Mouse (Mus musculus) brown adipose tissue, adult 24 weeks (tissue): ENCODE measurements around the gene Rnf181. TPM values are rescaled to one million over a fixed set of nuclear protein-coding genes. Genes with fewer than 3 reads are reported as not detected.

Source experiments
- H3K27ac ChIP-seq: fragments of 200-500 bp; replicated peaks from 2 replicates; pipeline ENCODE4 v1.5.1; 2012; ENCODE audit warnings: low read depth, mild to moderate bottlenecking, low read length
- H3K4me1 ChIP-seq: fragments of 200-500 bp; 2 replicates; pipeline ENCODE4 v1.6.1; 2012; ENCODE audit warnings: low read length, mixed read lengths; ENCODE audit not compliant: control insufficient read depth, insufficient read depth, insufficient read length
- H3K4me3 ChIP-seq: fragments of 200-500 bp; 2 replicates; pipeline ENCODE4 v1.5.1; 2012; ENCODE audit warnings: low read depth, mild to moderate bottlenecking, low read length, moderate library complexity; ENCODE audit not compliant: insufficient read depth
- polyA plus RNA-seq: library from polyadenylated mRNA; stranded (reverse); fragments of >200 nt; gene quantifications from 2 replicates; pipeline ENCODE4 v1.2.4, GENCODE M21; 2012; ENCODE audit not compliant: missing spikeins, insufficient read depth, insufficient read length

Gene Rnf181
- polyA plus RNA-seq = 87.8 and 96.4 TPM in 2 replicates

GRCm38 (mm10) chr6:72366844-72367443 lies at the start of gene Rnf181:
TSS of gene Rnf181 (minus strand) at chr6:72366956.
- H3K4me3 ChIP-seq = no peak within 1 kb of the TSS

DNA sequence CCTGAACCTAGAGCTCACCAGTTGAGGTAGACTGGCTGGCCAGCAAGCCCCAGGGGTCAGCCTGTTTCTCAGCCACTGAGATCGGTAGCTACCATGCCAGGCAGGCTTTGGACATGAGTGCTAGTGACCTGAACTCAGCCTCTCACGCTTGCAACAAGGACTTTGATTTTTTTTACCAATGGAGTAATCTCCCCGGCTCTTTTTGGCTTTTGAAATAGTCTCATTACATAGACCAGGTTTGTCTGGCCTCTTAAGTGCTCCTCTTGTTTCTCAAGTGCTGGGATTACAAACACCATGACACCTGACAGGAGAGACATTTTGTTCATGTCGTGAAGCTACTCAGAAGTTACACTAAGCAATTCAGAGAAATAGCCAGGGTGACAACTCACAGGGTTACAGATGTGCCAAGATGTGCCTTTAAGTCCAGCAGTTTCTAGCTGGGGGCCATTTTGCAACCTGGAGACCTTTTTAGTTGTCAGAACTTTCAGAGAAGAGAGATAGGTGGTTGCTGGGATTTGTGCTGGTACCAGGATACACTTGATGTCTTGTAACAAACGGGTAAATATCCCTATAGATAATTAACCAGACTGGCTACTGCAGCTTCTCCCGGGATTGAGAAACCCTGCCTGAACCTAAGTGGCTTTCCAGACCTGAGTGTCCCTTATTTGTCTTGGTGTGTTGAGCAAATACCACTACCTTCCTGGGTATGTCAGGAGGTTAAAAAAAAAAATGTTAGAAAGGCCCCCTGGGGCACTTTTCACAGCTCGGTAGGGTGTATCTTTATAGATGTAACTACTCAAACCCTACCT lies 49.4 kb upstream of the Rnf181 start:
- Histone ChIP-seq H3K4me1 (peaks cover 2% of the 10 kb centered on the region; the same call in 1 of the 2 replicates), H3K4me3 (no peak overlapping the region; the same call in 1 of the 2 replicates), H3K27ac (no peak overlapping the region)

More at GRCm38 (mm10) chr6:72366844-72367443, at the start of gene Rnf181:
- H3K4me1 ChIP-seq = peaks cover 4% of the 10 kb centered on the region; the same call in 1 of the 2 replicates
- no peak within 1 kb of the TSS for H3K27ac ChIP-seq

- Histone ChIP-seq H3K27ac (no peak overlapping the region), H3K4me1 (peaks cover 2% of the 10 kb centered on the region; the same call in 1 of the 2 replicates), H3K4me3 (peak overlapping the region; percentile 14; the same call in 1 of the 2 replicates)
Measured at GRCm38 (mm10) chr6:72415181-72415580, 48.4 kb upstream of the Rnf181 start.

DNA sequence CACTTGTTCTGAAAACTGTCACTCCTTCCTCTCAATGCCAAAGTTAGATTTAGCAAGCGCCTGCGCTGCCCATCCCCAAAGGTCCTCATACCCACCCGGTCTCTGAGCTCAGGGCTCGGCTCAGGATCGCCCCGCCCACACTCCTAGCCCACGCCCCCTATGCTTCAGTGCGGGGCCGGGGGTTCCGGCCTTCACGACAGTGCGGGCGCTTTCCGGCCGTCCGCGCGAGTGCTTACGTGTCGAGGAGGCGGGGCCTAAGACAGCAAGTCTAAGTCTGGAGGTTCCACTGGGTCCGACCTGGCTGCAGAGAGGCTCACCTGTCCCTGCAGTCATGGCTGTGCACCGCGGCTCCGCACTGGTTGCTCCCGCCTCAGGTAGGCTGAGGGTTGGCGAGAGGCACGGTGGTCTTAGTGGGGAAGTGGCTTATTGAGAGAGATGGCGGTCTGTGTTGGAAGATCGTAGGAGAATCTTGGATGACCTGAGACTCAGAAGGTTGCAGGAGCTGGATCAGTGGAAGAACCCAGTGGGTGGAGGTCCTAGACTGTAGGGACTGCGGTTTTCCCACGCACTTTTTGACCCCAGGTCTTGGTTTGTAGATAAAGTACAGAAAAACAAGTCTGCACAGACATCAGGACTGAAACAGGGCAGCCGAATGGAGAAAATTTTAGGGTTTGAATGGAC lies 47.5 kb upstream of the Rnf181 start, which contains the start of gene Ggcx:
Gene Ggcx (plus strand): TSS at position 233 of the 681 bp plus-strand sequence.
- Histone ChIP-seq H3K4me3 (peak within 1 kb of the TSS; percentile 90), H3K4me1 (peaks cover 2% of the 10 kb centered on the region; the same call in 1 of the 2 replicates), H3K27ac (peak within 1 kb of the TSS; percentile 44)

GRCm38 (mm10) chr6:72410518-72410917 lies 43.8 kb upstream of the Rnf181 start:
- Histone ChIP-seq H3K4me3 (no peak overlapping the region), H3K4me1 (no peaks in the 10 kb centered on the region), H3K27ac (no peak overlapping the region)

DNA sequence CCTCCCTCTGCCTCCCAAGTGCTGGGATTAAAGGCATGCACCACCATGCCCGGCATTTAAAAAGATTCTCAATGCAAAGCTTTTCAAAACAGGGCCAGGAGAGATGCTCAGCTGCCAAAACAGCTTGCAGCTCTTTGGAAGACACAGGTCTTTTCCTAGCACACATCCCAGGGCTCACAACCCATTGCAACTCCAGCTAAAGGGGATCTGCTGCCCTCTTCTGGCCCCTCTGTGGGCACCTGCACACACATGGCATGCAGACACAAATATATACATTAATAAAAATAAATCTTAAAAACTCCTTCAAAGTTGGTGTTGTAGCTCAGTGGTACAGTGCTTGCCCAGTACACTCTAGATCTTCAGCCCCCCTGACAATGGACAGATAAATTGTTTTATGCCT lies 43.2 kb upstream of the Rnf181 start:
- Histone ChIP-seq H3K27ac (no peak overlapping the region), H3K4me1 (no peaks in the 10 kb centered on the region), H3K4me3 (no peak overlapping the region)

GRCm38 (mm10) chr6:72409567-72409966 lies 42.8 kb upstream of the Rnf181 start:
- Histone ChIP-seq H3K4me3 (no peak overlapping the region), H3K27ac (no peak overlapping the region), H3K4me1 (no peaks in the 10 kb centered on the region)

GRCm38 (mm10) chr6:72407119-72407518 lies 40.4 kb upstream of the Rnf181 start:
- no peak overlapping the region for H3K4me3 ChIP-seq
- no peak overlapping the region for H3K27ac ChIP-seq
- no peaks in the 10 kb centered on the region for H3K4me1 ChIP-seq

DNA sequence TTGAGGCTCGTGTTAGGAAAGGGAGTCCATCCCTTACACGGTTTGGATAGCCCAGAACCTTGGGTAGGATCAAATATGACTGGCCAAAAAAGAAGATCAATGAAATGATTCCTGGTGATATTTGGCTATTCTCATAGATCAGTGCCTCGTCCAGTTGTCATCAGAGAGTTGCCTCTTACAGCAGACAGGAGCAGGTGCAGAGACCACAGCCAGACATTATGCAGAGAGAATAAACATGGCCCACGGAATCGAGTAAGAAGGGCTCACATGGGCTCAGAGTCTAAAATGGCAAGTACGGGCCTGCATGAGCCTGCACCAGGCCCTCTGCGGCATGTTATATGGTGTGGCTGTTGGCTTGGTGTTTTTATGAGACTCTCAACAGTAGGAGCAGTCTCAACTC lies 38.6 kb upstream of the Rnf181 start:
- Histone ChIP-seq H3K4me3 (no peak overlapping the region), H3K27ac (no peak overlapping the region), H3K4me1 (no peaks in the 10 kb centered on the region)

GRCm38 (mm10) chr6:72401875-72402274 lies 35.1 kb upstream of the Rnf181 start:
- Histone ChIP-seq H3K27ac (no peak overlapping the region), H3K4me1 (no peaks in the 10 kb centered on the region), H3K4me3 (no peak overlapping the region)

- no peaks in the 10 kb centered on the region for H3K4me1 ChIP-seq
- H3K27ac ChIP-seq = no peak overlapping the region
- H3K4me3 ChIP-seq = no peak overlapping the region
Measured at GRCm38 (mm10) chr6:72399967-72400366, 33.2 kb upstream of the Rnf181 start.

- Histone ChIP-seq H3K4me3 (no peak overlapping the region), H3K27ac (no peak overlapping the region), H3K4me1 (no peaks in the 10 kb centered on the region)
Measured at GRCm38 (mm10) chr6:72396837-72397251, 30.1 kb upstream of the Rnf181 start.

DNA sequence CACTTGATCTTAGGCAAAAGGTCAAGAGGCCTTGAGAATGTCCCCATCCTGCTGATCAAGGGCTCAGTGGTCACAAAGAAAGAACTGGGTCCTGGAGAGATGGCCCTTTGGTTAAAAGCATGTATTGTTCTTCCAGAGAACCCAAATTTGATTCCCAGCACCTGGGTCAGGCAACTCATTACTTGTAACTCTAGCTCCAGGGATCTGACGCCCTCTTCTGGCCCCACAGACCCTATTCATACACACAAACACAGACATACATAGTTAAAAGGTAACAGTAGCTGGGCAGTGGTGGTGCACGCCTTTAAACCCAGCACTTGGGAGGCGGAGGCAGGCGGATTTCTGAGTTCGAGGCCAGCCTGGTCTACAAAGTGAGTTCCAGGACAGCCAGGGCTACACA lies 25.6 kb upstream of the Rnf181 start:
- peaks cover 6% of the 10 kb centered on the region for H3K4me1 ChIP-seq
- no peak overlapping the region for H3K4me3 ChIP-seq
- H3K27ac ChIP-seq = no peak overlapping the region

GRCm38 (mm10) chr6:72390795-72391521 lies 24.2 kb upstream of the Rnf181 start:
- peaks cover 6% of the 10 kb centered on the region for H3K4me1 ChIP-seq
- H3K27ac ChIP-seq = peak overlapping the region; percentile 91
- peak overlapping the region; percentile 64 for H3K4me3 ChIP-seq
